Mouse (Mus musculus): ENCODE data around the gene Ssna1. TPM values are rescaled to one million over a fixed set of nuclear protein-coding genes. Genes with fewer than 3 reads are reported as not detected.
A peak's percentile ranks its signal among the peaks of the same experiment; 100 is the strongest.

Gene Ssna1
- total RNA-seq, 2 experiments from 2014 or later: 36.7 to 40.5 TPM

- DNase-seq (ENCODE audit: low spot score): no peak
- intact Hi-C loops (cut with DNase I): no loop called here
Observed at GRCm38 (mm10) chr2:25237522-25237921, 34.7 kb downstream of the Ssna1 start.

- intact Hi-C loops (cut with DNase I): no loop called here
- DNase-seq (ENCODE audit: low spot score): no peak
Observed at GRCm38 (mm10) chr2:25236614-25237013, 35.6 kb downstream of the Ssna1 start, which contains the start of gene Rnf224. Rnf224 (minus strand) TSS chr2:25236787.

- no peak for DNase-seq (ENCODE audit: low spot score)
- intact Hi-C loops (cut with DNase I): no loop called here
Observed at GRCm38 (mm10) chr2:25234551-25235220, 37.6 kb downstream of the Ssna1 start.

GRCm38 (mm10) chr2:25234050-25234449 is 38.2 kb downstream of the Ssna1 start, which contains the start of gene Slc34a3:
Slc34a3 (minus strand) TSS chr2:25234364.
- intact Hi-C loops (cut with DNase I): no loop called here

GRCm38 (mm10) chr2:25233421-25233820 is 38.8 kb downstream of the Ssna1 start:
- intact Hi-C loops (cut with DNase I): no loop called here
- DNase-seq (ENCODE audit: low spot score): no peak

More at GRCm38 (mm10) chr2:25234050-25234449, 38.2 kb downstream of the Ssna1 start, which contains the start of gene Slc34a3:
- no peak for DNase-seq (ENCODE audit: low spot score)

- DNase-seq (ENCODE audit: low spot score): no peak
- intact Hi-C loops (cut with DNase I): no loop called here
Observed at GRCm38 (mm10) chr2:25231038-25231437, 41.2 kb downstream of the Ssna1 start.

GRCm38 (mm10) chr2:25230581-25230980 is 41.7 kb downstream of the Ssna1 start:
- no peak for DNase-seq (ENCODE audit: low spot score)
- intact Hi-C loops (cut with DNase I): no loop called here

GRCm38 (mm10) chr2:25229582-25229981 is 42.7 kb downstream of the Ssna1 start:
- intact Hi-C loops (cut with DNase I): loop anchor here (2.0 to 5.0 kb wide), 2 partner anchors 23 to 63 kb away; no protein-coding TSS in a partner anchor
- DNase-seq (ENCODE audit: low spot score): no peak

- intact Hi-C loops (cut with DNase I): loop anchor here (1.0 to 5.0 kb wide), 3 partner anchors 24 to 63 kb away; no protein-coding TSS in a partner anchor
- DNase-seq (ENCODE audit: low spot score): no peak
Observed at GRCm38 (mm10) chr2:25228995-25229530, 43.2 kb downstream of the Ssna1 start.

GRCm38 (mm10) chr2:25228431-25228889 is 43.8 kb downstream of the Ssna1 start:
- intact Hi-C loops (cut with DNase I): loop anchor here (1.0 to 5.0 kb wide), 3 partner anchors 24 to 64 kb away; no protein-coding TSS in a partner anchor

GRCm38 (mm10) chr2:25227406-25227805 is 44.8 kb downstream of the Ssna1 start:
- no peak for DNase-seq (ENCODE audit: low spot score)
- intact Hi-C loops (cut with DNase I): loop anchor here (5.0 kb wide), 1 partner anchor 65 kb away; no protein-coding TSS in a partner anchor

More at GRCm38 (mm10) chr2:25228431-25228889, 43.8 kb downstream of the Ssna1 start:
- peak; percentile 76 for DNase-seq (ENCODE audit: low spot score)

GRCm38 (mm10) chr2:25226864-25227263 is 45.4 kb downstream of the Ssna1 start:
- intact Hi-C loops (cut with DNase I): loop anchor here (5.0 kb wide), 1 partner anchor 65 kb away; no protein-coding TSS in a partner anchor
- no peak for DNase-seq (ENCODE audit: low spot score)

GRCm38 (mm10) chr2:25225811-25226379 is 46.3 kb downstream of the Ssna1 start:
- no peak for DNase-seq (ENCODE audit: low spot score)
- intact Hi-C loops (cut with DNase I): loop anchor here (2.0 to 5.0 kb wide), 2 partner anchors 15 to 66 kb away; partner anchors contain the start of gene Nelfb

GRCm38 (mm10) chr2:25224766-25225752 is 47.2 kb downstream of the Ssna1 start:
- peak; percentile 99 for DNase-seq (ENCODE audit: low spot score)
- intact Hi-C loops (cut with DNase I): loop anchor here (2.0 to 5.0 kb wide), 2 partner anchors 14 to 67 kb away; partner anchors contain the start of gene Nelfb

- intact Hi-C loops (cut with DNase I): loop anchor here (2.0 kb wide), 1 partner anchor 14 kb away; the partner anchor contains the start of gene Nelfb
- no peak for DNase-seq (ENCODE audit: low spot score)
Observed at GRCm38 (mm10) chr2:25224492-25224765, 47.8 kb downstream of the Ssna1 start, which contains the start of gene Tubb4b. Tubb4b (minus strand) TSS chr2:25224702.

- peak; percentile 76 for DNase-seq (ENCODE audit: low spot score)
- intact Hi-C loops (cut with DNase I): loop anchor here (2.0 kb wide), 1 partner anchor 13 kb away; the partner anchor contains the start of gene Nelfb
Observed at GRCm38 (mm10) chr2:25223681-25224491, 48.4 kb downstream of the Ssna1 start.

GRCm38 (mm10) chr2:25221331-25221772 is 50.9 kb downstream of the Ssna1 start:
- intact Hi-C loops (cut with DNase I): no loop called here
- no peak for DNase-seq (ENCODE audit: low spot score)
